Mouse (Mus musculus) limb, embryonic 11.5 days (tissue): ENCODE data around the gene Rpl12. TPM values are rescaled to one million over a fixed set of nuclear protein-coding genes. Genes with fewer than 3 reads are reported as not detected.

ENCODE experiments used
- ATAC-seq: fragments of 200-750 bp; cut with Nextera tagmentation; 2 replicates; pipeline ENCODE4 v1.8.0; 2017; ENCODE audit warnings: low read depth; ENCODE audit not compliant: insufficient number of reproducible peaks, low FRiP score, low TSS enrichment
- DNase-seq: peaks from one replicate; pipeline ENCODE4 v3.0.0-alpha.2; 2015; ENCODE audit warnings: low spot score
- H3K27ac ChIP-seq: fragments of 300-500 bp; sonication (generic); replicated peaks from 2 replicates; pipeline ENCODE4 v1.5.1; 2014; ENCODE audit warnings: low read depth, mild to moderate bottlenecking, low read length
- H3K27me3 ChIP-seq: fragments of 300-500 bp; sonication (generic); 2 replicates; pipeline ENCODE4 v1.6.1; 2014; ENCODE audit warnings: mild to moderate bottlenecking, low read length, mixed read lengths; ENCODE audit not compliant: control insufficient read depth, insufficient read depth
- H3K36me3 ChIP-seq: fragments of 300-500 bp; sonication (generic); 2 replicates; pipeline ENCODE4 v1.6.1; 2014; ENCODE audit warnings: mild to moderate bottlenecking, low read length, moderate library complexity, mixed read lengths; ENCODE audit not compliant: control insufficient read depth, insufficient read depth
- H3K4me1 ChIP-seq: fragments of 300-500 bp; sonication (generic); 2 replicates; pipeline ENCODE4 v1.6.1; 2014; ENCODE audit warnings: low read length, mixed read lengths; ENCODE audit not compliant: control insufficient read depth, insufficient read depth
- H3K4me2 ChIP-seq: fragments of 300-500 bp; sonication (generic); 2 replicates; pipeline ENCODE4 v1.6.1; 2014; ENCODE audit warnings: low read depth, mild to moderate bottlenecking, moderate library complexity; ENCODE audit not compliant: severe bottlenecking
- H3K4me3 ChIP-seq: fragments of 300-500 bp; sonication (generic); 2 replicates; pipeline ENCODE4 v1.5.1; 2014; ENCODE audit warnings: low read depth, low read length
- H3K9ac ChIP-seq: fragments of 300-500 bp; sonication (generic); 2 replicates; pipeline ENCODE4 v1.6.1; 2014; ENCODE audit warnings: mild to moderate bottlenecking, low read length
- H3K9me3 ChIP-seq: fragments of 300-500 bp; sonication (generic); 2 replicates; pipeline ENCODE4 v1.6.1; 2016; ENCODE audit warnings: low read length; ENCODE audit not compliant: control insufficient read depth
- WGBS: fragments of 180-500 bp; shearing (Covaris S2); extraction: QIAGEN DNeasy Blood & Tissue Kit; methylation state at CpG from one replicate; pipeline ENCODE4 v1.1.7; 2014; 5-methylcytosine and 5-hydroxymethylcytosine counted together
- polyA plus RNA-seq: library from polyadenylated mRNA; unstranded; fragments of >200 nt; fragmentation: Nextera tagmentation; extraction: Ambion mirVana; gene quantifications from 2 replicates; pipeline ENCODE4 v1.2.1, GENCODE M21; 2014

The Rpl12 gene
- polyA plus RNA-seq, 1 experiment from 2014 or later = 198 TPM

DNA sequence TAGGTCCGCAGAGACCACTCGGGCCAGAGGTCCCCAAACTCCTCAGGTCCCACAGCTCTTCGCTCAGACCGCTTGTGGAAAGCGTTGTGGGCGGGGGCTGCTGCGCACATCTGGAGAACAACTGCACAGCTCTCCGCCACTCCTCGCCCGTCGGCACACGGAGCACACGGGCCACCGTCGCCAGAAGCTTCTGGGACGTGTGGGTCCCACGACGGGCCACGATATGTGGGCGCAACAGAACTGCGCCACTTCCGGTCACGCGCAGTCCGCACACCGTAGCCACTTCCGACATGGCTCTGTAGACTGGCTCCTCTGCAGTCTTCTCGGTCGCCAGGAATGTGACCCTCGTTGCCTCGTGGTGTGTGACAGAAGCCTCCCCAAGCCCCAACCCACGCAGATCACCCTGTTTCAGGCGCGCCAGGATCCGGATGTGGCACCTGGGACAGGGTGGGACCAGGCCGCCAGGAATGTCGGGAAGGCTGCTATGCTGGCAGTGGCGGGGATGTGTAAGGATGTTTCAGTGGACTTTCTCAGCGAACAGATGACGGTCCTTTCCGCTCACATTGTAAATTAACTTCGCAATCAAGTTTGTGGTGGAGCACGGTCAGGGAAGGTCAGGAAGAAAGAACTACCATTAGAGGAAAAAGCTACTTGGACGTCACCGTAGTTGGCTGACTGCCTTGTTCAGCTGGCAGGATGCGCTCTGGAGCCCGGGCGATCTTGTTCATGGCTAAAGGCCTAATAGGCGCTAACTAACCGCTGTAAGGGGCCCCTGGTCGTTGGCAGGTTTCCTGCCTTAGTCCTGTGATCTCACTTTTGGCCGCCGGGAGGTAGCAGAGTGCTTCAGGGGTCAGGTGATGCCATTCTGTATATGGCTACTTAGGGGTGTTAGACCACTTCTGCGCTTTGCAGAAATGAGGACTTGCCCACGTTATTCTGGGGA lies 5.6 kb downstream of the Rpl12 start:
- peak; percentile 79 for ATAC-seq
- peak overlapping the region; percentile 82 for H3K9ac ChIP-seq
- under 1% methylated on average over 54 of the region's 55 CpGs for WGBS
- peak; percentile 84 for DNase-seq
- no peaks in the 10 kb centered on the region for H3K9me3 ChIP-seq
- peak overlapping the region; percentile 57 for H3K4me3 ChIP-seq
- H3K27ac ChIP-seq = peak overlapping the region; percentile 87
- H3K36me3 ChIP-seq = peaks cover 13% of the 10 kb centered on the region; the same call in 1 of the 2 replicates
- H3K4me1 ChIP-seq = peaks cover 13% of the 10 kb centered on the region
- H3K4me2 ChIP-seq = peak overlapping the region; percentile 90
- H3K27me3 ChIP-seq = no peaks in the 10 kb centered on the region

DNA sequence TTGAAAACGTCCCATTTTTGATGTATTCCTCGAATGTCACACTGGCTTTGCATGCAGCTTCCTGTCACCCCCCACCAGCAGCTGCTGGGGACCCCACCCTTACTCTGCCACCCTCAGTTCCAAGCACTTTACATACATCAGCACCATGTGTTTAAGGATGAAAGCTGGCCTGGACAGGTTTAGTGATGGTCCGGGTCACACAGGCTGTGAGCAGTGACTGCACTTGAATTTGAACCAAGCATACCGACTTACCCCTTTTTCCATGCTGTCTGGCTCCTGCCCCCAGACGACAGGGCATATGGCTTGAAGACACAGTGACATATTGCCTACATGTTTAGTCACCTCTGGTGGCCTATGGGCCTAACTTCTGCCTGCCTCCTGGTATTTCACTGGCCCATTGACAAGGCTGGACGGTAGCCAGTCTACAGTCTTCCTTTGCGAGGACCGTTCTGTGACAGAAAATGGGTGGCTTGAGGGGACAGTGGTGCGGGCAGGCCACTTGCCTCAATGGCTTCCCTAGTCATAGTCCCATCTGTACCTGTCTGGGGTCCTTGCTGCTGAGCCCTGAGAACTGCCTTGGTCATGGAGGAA lies 6.8 kb downstream of the Rpl12 start:
- no peaks in the 10 kb centered on the region for H3K27me3 ChIP-seq
- no peak overlapping the region for H3K27ac ChIP-seq
- H3K4me1 ChIP-seq = peaks cover 8% of the 10 kb centered on the region
- no peak overlapping the region; the same call in 1 of the 2 replicates for H3K4me2 ChIP-seq
- no peak for ATAC-seq
- WGBS = 84% methylated on average over 9 of the region's 9 CpGs
- peaks cover 11% of the 10 kb centered on the region; the same call in 1 of the 2 replicates for H3K36me3 ChIP-seq
- H3K4me3 ChIP-seq = no peak overlapping the region
- DNase-seq = no peak
- H3K9me3 ChIP-seq = no peaks in the 10 kb centered on the region
- no peak overlapping the region for H3K9ac ChIP-seq

DNA sequence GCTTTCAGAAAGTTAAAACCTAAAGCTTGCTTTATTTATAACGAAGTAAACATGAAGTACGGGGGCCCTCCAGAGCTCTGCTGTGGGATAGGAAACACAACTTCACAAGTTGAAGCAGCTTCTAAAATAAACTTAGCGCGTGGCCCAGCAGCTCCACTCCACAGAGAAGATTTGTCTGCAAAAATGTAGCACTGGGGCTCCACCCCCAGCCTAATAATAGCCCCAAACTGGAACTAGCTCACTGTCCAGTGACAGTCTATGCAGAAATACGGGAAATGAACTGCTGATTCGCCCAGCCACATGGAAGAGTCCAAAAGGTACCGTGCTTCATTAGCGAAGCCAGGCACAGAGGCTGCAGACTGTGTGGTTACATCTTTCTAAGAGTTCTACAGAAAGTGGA lies 8.0 kb downstream of the Rpl12 start:
- no peak for DNase-seq
- H3K4me1 ChIP-seq = peaks cover 5% of the 10 kb centered on the region; the same call in 1 of the 2 replicates
- 89% methylated on average over 8 of the region's 8 CpGs for WGBS
- H3K4me2 ChIP-seq = no peak overlapping the region
- ATAC-seq = no peak
- H3K36me3 ChIP-seq = peaks cover 4% of the 10 kb centered on the region; the same call in 1 of the 2 replicates
- no peaks in the 10 kb centered on the region for H3K27me3 ChIP-seq
- H3K4me3 ChIP-seq = no peak overlapping the region
- no peak overlapping the region for H3K27ac ChIP-seq
- no peak overlapping the region for H3K9ac ChIP-seq
- H3K9me3 ChIP-seq = no peaks in the 10 kb centered on the region

DNA sequence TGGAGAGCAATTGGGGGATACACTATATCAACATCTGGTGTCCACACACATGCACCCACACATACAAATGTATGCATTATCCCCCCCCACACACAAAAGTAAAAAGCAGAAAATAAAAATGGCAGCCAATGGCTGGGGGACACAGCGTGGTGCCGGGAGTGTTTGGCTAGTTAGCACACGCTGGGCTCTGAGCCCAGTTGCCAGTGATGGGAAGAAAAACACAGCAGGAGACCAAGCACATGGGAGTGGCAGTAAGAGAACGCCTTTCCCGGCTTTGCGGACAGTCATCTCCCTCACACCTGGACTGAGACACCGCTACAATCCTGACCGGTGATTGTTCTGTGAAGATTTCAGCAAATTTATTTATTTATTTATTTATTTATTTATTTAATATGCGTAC lies 9.9 kb downstream of the Rpl12 start:
- 45% methylated on average over 9 of the region's 9 CpGs for WGBS
- Histone ChIP-seq H3K27me3 (no peaks in the 10 kb centered on the region), H3K9me3 (no peaks in the 10 kb centered on the region), H3K27ac (no peak overlapping the region), H3K4me1 (peaks cover 5% of the 10 kb centered on the region; the same call in 1 of the 2 replicates), H3K9ac (no peak overlapping the region), H3K4me3 (no peak overlapping the region), H3K4me2 (no peak overlapping the region), H3K36me3 (no peaks in the 10 kb centered on the region; the same call in 1 of the 2 replicates)
- ATAC-seq (no peak), DNase-seq (no peak)

DNA sequence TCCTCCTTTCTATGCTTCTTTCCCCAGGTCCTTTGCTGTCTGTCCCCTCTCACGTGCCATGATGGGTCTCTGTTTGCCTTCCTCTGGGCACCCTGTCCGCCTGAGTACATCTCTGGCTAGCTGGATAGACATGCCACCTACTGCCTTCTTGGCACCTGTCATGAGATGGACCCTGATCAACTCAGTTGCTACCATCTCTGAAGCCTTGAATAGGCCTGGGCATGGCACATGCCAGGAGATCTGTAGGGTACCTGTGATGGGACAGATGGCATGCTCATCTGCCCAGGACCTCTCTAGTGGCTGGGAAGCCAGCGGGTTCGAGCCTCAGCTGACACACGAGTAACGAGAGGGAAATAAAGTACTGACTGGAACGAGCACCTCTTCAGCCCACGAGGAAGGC lies 12.9 kb downstream of the Rpl12 start:
- Histone ChIP-seq H3K4me2 (no peak overlapping the region), H3K9ac (no peak overlapping the region), H3K27ac (no peak overlapping the region), H3K9me3 (no peaks in the 10 kb centered on the region), H3K27me3 (no peaks in the 10 kb centered on the region), H3K36me3 (peaks cover 2% of the 10 kb centered on the region; the same call in 1 of the 2 replicates), H3K4me1 (no peaks in the 10 kb centered on the region), H3K4me3 (no peak overlapping the region)
- DNase-seq (no peak), ATAC-seq (no peak)
- 93% methylated on average over 8 of the region's 8 CpGs for WGBS

DNA sequence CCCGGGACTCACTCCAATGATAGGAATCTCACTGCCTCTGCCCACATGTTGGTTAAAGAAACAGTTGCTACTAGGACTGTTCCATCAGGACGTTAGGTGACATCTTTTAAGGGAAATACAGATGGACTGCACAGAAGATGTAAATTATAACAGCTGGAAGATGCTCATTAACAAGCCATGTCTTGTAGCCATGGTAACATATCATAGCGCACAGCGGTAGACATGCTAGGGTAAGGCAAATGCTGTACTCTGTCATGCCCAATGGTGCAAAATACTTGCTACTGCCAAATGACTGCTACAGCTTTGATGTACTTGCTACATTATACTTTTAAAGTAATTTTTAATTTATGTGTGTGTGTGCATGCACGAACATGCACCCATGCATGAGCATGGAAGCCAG lies 15.8 kb downstream of the Rpl12 start:
- 79% methylated on average over 5 of the region's 5 CpGs for WGBS
- H3K27me3 ChIP-seq = no peaks in the 10 kb centered on the region
- no peak overlapping the region for H3K4me2 ChIP-seq
- peaks cover 2% of the 10 kb centered on the region; the same call in 1 of the 2 replicates for H3K36me3 ChIP-seq
- H3K27ac ChIP-seq = no peak overlapping the region
- H3K9me3 ChIP-seq = no peaks in the 10 kb centered on the region
- H3K4me1 ChIP-seq = peaks cover 7% of the 10 kb centered on the region; the same call in 1 of the 2 replicates
- H3K4me3 ChIP-seq = no peak overlapping the region
- DNase-seq (no peak), ATAC-seq (no peak)
- H3K9ac ChIP-seq = no peak overlapping the region

DNA sequence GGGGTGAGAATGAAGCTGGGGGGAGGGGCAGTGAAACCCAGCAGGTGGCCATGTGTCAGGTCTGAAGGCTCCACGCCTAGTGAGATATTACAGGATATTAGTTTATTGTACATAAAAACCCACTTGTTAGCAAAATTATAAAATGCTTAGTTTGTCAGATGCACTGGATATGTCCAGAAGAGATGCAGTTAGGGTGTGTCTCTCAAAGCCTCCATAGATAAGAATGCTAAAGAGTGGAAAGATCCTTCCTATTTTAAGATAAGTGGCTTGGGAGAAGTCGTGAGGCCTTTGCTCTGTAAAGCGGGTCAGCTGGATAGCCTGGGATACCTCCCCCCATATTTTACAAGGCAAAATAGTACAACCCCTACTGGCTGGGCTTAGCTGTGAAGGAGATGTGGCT lies 17.3 kb downstream of the Rpl12 start:
- ATAC-seq = no peak
- Histone ChIP-seq H3K4me2 (no peak overlapping the region), H3K4me1 (peaks cover 10% of the 10 kb centered on the region; the same call in 1 of the 2 replicates), H3K27ac (no peak overlapping the region), H3K9ac (no peak overlapping the region), H3K4me3 (no peak overlapping the region), H3K27me3 (no peaks in the 10 kb centered on the region), H3K36me3 (peaks cover 2% of the 10 kb centered on the region; the same call in 1 of the 2 replicates), H3K9me3 (no peaks in the 10 kb centered on the region)
- DNase-seq = no peak
- 73% methylated on average over 3 of the region's 3 CpGs for WGBS

DNA sequence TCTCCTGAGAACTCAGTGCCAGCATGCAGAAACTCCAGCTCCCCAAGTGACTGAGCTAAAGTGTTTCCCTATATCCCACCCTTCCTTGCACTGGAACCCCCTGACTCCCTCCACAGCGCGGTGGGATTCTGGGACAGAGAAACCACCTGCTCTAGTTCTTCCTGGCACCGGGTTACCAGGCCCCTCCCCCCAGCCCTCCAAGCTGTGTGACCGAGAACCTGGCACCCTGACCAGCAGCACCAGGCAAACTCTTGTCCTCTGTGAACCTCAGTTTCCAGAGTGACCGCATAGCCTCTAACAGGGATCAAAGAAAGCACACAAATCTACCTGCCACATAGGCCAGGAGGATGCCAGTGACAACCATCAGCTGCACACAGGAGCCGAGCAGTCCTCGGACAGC lies 18.3 kb downstream of the Rpl12 start:
- 78% methylated on average over 7 of the region's 7 CpGs for WGBS
- peaks cover 2% of the 10 kb centered on the region; the same call in 1 of the 2 replicates for H3K36me3 ChIP-seq
- no peaks in the 10 kb centered on the region for H3K27me3 ChIP-seq
- no peak overlapping the region for H3K27ac ChIP-seq
- H3K4me3 ChIP-seq = no peak overlapping the region
- H3K9me3 ChIP-seq = no peaks in the 10 kb centered on the region
- H3K9ac ChIP-seq = no peak overlapping the region
- H3K4me2 ChIP-seq = no peak overlapping the region
- ATAC-seq = no peak
- no peak for DNase-seq
- peaks cover 10% of the 10 kb centered on the region; the same call in 1 of the 2 replicates for H3K4me1 ChIP-seq
